Mouse (Mus musculus) gastrocnemius, adult 8-10 months (tissue): Measurements from ENCODE around the gene Lsp1. TPM values are rescaled to one million over a fixed set of nuclear protein-coding genes. Genes with fewer than 3 reads are reported as not detected.

Experiments used
- DNase-seq, 2 experiments: peaks; one replicate each; pipeline ENCODE4 v3.0.0; 2022; ENCODE audit warnings: low spot score in 2 of 2
- total RNA-seq, 4 experiments: library from RNA; stranded (reverse); gene quantifications; 2 replicates each; pipeline ENCODE4 v1.2.4; 2022

Gene Lsp1
- total RNA-seq, 4 experiments from 2014 or later = 22.8 to 39.1 (median 34.1) TPM

GRCm38 (mm10) chr7:142475641-142476040 lies 15.0 kb downstream of the Lsp1 start:
- DNase-seq = peak in 1 of 2 experiments; percentile 5

- DNase-seq = no peak
Measured at GRCm38 (mm10) chr7:142476271-142476670, 15.7 kb downstream of the Lsp1 start.

DNA sequence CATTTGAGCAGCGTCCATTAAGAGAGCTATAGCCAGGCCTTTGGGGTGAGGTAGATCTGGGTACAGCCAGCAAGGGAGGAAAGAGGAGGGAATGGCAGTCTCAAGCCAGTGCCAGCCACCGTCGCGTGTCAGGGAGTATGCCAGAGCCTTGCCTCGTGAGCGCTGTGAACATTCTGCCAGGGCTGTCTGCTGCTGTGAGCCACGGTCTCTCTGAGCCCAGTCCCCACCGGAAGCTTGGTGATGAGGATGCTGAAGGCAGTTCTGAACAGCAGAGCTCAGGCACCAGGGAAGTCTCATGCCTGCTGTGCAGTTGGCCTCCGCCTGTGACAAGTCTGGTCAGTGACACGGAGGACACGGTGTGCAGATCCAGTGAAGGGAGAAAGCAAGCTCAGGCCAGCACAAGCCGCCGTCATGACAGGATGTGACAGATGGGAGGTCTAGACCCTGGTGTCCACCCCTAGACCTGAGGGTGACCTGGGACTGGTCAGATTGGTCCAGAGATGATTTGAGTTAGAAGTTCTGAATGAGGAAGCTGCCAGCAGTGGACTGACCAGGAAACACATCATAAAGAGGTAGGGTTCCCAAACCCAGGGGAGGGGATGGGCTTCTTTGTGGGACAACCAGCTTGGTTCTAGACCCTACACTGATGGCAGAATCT lies 16.3 kb downstream of the Lsp1 start:
- DNase-seq = no peak

DNA sequence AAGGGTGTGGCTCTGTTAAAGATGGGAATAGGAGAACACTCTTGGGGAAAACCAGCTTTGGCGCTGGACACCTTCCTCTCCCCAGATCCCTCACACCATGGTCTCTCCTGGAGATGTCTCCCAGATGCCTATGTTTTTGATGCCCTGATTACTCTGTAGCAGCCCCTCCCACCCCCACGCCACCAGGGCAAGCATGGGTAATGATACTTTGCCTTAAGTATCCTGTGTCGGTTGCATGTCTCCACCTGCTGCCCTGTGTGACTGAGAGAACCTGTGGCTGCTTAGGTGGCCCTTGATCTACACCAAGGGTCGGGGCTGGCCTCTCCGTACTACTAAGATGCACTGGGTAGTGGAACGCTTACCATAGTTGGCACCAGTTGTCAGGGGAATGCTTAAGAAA lies 17.4 kb downstream of the Lsp1 start:
- no peak for DNase-seq

- DNase-seq = no peak
Measured at GRCm38 (mm10) chr7:142478574-142478973, 18.0 kb downstream of the Lsp1 start.

DNA sequence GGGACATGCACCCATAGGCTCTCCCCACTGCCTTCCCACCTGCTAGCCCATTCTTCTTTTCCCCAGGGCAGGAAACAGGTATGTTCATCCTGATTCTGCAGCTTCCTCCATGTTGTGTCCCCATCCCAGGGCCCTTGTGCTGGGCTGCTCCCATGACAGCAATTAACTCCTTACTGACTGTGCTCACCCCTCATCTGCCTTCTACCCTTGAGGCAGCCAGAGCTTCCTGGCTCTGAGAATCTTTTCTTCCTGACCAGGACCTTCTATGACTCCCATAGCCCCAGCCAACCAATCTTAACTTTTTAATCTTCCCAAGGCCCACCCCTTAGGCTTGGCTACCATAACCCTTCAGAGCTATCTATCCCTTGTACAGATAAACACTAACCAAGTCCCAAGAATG lies 18.7 kb downstream of the Lsp1 start:
- no peak for DNase-seq

DNA sequence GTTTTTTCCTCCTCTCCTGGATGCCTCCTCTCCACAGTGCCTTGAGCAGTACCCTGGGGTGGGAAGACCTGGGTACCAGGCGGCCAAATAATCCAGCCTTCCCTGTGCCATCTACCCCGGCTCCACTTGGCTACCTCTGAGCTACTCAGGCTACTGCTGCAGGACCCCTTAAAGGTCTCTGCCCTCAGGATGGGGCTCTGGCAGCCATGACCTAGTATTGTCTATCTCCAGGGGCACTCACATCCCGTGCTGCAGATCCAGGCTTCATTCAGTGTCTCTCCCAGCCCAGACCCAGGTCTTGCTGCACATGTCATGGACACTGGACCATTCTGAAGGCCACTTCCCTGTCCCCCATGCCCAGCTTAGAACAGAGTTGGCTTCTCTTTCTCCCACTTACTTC lies 19.3 kb downstream of the Lsp1 start:
- DNase-seq = no peak

DNA sequence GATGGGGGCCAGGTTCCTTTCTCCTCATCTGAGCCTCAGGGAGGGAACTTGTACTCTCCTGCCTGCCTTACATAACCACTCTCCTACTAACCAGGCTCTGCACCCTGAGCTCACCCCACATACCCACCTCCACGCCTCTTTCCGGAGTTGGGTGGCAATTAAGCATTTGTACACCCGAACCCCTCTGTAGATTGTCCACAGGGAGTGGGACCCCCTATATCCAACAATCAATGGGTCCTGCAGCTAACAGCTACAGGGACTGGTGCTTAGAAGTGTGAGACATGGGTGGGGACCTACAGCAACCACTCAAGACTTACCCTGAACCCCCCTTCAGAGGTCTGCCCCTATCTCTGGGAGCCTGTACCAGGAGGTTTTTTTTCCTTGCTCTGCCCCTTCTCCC lies 20.1 kb downstream of the Lsp1 start:
- no peak for DNase-seq

DNA sequence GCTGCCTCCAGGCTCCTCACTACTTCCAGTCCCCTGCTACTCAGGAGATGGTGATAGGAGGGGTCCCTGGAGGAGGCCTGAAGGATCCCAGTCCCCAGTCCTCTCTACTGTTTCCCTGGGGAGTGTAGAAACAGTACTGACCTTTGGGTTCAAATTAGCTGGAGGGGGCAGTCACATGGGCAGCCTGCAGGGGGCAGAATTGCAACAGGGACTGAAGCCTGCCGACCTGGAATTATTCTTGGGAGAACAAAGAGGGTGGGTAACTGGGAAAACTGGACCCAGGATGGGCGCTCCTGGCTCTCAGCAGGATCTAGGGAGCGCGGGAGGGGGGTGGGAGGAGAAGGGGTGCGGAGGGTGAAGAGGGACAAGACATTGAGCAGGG lies 20.6 kb downstream of the Lsp1 start:
- peak; percentile 72 to 78 for DNase-seq

DNA sequence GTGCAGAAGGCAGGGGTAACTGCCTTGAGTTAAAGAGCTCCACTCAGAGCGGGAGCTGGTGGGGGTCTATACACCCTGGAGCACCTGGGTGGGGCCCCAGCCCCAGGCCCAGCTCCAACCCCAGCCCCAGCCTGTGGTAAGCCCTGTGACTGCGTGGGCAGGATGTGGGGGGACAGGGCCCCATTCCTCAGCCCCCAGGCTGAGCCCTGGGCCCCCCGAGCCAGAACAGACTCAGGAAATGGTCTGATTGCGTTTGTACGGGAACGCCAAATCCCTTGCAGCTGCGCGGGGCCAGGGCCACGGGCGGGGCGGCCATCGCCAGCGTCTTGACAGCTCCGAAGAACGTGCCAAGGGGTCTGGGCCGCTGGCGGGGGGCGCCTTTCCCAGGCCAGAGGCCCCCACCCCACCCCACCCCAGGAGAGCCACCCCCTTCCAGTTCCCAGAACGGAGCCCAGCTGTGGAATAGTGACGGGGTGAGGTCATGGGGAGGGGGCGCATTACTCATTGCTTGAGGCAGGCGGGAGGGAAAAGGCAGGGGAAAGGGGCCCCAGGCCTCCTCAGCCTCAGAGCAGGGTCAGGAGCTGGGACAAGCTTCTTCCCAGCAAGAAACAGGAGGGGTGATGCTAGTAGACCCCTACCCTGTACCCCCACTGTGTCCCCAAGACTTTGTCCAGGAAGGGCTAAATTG lies 21.1 kb downstream of the Lsp1 start:
- peak in 1 of 2 experiments; percentile 80 for DNase-seq

DNA sequence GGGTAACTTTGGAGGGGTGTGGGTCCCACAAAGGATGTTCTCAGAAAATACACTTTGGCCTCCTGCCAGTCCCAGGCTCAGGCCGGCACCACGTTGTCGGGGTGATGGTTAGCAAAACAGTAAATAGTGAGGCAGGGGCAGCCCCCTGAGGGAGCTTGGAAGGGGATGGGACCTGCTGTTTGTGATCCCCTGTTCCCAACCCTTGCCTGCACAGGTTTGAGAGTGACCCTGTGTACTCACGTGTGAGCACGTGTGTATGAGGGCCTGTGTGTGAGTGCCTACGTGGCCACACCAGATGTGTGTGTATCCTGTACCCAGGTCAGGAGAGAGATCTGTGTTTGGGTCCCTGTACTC lies 21.6 kb downstream of the Lsp1 start:
- DNase-seq = no peak

GRCm38 (mm10) chr7:142483136-142483535 lies 22.5 kb downstream of the Lsp1 start:
- no peak for DNase-seq

- DNase-seq = peak in 1 of 2 experiments; percentile 81
Measured at GRCm38 (mm10) chr7:142484780-142485179, 24.2 kb downstream of the Lsp1 start.

GRCm38 (mm10) chr7:142486751-142487162 lies 26.1 kb downstream of the Lsp1 start:
- DNase-seq = peak in 1 of 2 experiments; percentile 63

GRCm38 (mm10) chr7:142487341-142487859 lies 26.8 kb downstream of the Lsp1 start:
- peak in 1 of 2 experiments; percentile 62 for DNase-seq

GRCm38 (mm10) chr7:142488053-142488452 lies 27.4 kb downstream of the Lsp1 start:
- no peak for DNase-seq

GRCm38 (mm10) chr7:142493535-142493934 lies 32.9 kb downstream of the Lsp1 start:
- DNase-seq = peak in 1 of 2 experiments; percentile 73

- peak; percentile 78 to 86 for DNase-seq
Measured at GRCm38 (mm10) chr7:142496158-142496557, 35.5 kb downstream of the Lsp1 start.

GRCm38 (mm10) chr7:142496800-142497199 lies 36.2 kb downstream of the Lsp1 start:
- peak; percentile 60 to 66 for DNase-seq

DNA sequence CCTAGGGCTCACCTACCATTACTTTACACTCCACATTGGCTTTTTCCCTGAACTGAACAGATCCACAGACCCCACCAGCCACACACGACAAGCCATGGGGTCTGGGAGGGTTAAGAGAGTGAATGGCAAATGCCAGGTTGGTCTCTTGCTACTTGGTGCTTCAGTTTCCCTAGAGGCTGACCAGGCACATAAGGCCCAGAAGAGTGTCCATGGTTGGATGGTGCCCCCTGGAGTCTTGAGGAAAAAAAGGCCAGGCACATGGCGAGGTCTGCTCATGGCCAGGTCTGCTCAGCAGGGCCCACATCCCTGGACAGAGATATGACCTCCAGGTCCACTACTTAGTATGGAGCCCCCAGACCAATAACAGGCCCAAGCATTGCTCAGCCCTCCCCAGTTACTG lies 37.2 kb downstream of the Lsp1 start:
- peak; percentile 66 to 82 for DNase-seq

DNA sequence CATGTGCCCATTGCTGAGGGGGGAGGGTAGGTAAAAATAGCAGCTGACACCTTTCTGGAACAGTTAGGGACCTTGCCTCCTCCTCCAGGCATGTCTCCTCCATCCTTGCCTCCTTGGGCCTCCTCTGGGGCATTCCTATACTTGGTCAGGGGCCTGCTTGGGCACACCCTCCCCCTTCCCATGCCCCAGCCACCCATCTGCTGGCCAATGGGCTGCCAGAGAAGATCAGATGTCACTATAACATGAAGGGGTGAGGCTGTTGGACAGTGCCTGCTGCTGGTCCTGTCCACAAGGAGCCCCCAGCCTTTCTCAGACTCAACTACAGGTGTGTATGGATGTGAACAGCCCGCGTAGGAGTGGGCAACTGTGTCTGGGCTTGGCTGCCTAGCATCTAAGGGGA lies 38.0 kb downstream of the Lsp1 start, which contains the start of gene Tnnt3:
Gene Tnnt3, plus strand, starts transcription at position 262 of the 400 bp plus-strand sequence.
- peak; percentile 77 to 89 for DNase-seq

GRCm38 (mm10) chr7:142499010-142499721 lies 38.6 kb downstream of the Lsp1 start:
- no peak for DNase-seq
